ENCODE assay signal across 30 mouse cellular contexts in genomic region chr2:24589426-24589825, GRCm38 (mm10).
"Had no signal": no experiment of that assay in that cellular context is flagged by ENCODE, and none has a peak within 500 bp of the region (broad histone marks: within the 10 kb centered on the region; RNA-seq: fewer than 3 reads in every experiment).

No protein-coding gene starts in this region.

- DNase-seq: left cerebral cortex, postnatal 4 days; liver; liver, embryonic 13.5 days; liver, postnatal 0 days; lung, adult 18-20 months; lung, adult 2 months; lung, embryonic 14.5 days; lung, postnatal 10 days; lung, postnatal 14 days; lung, postnatal 36 days; lung, postnatal 4 days; midbrain, embryonic 14.5 days had no signal

- H3K36me3 ChIP-seq: limb, embryonic 10.5 days; limb, embryonic 12.5 days; limb, embryonic 13.5 days; limb, embryonic 15.5 days; liver, embryonic 12.5 days; liver, embryonic 13.5 days; liver, embryonic 15.5 days; lung, embryonic 15.5 days; midbrain, embryonic 10.5 days; midbrain, embryonic 12.5 days; midbrain, embryonic 13.5 days had no signal

- H3K9ac ChIP-seq: limb, embryonic 12.5 days; limb, embryonic 13.5 days; limb, embryonic 15.5 days; liver, embryonic 12.5 days; liver, embryonic 13.5 days; liver, embryonic 14.5 days; liver, embryonic 15.5 days; liver, postnatal 0 days; lung, embryonic 14.5 days; lung, embryonic 15.5 days; midbrain, embryonic 12.5 days; midbrain, embryonic 13.5 days had no signal

- H3K4me1 ChIP-seq: limb, embryonic 12.5 days; limb, embryonic 13.5 days; liver, embryonic 12.5 days; liver, embryonic 13.5 days; liver, embryonic 15.5 days; lung, embryonic 15.5 days; megakaryocyte, embryonic 14.5 days; midbrain, embryonic 10.5 days; midbrain, embryonic 12.5 days; midbrain, embryonic 13.5 days had no signal

- H3K9me3 ChIP-seq: limb, embryonic 10.5 days; limb, embryonic 15.5 days; liver, embryonic 12.5 days; liver, embryonic 13.5 days; liver, embryonic 15.5 days; lung, embryonic 15.5 days had no signal

- H3K27ac ChIP-seq: left cerebral cortex, adult 2 months; limb, embryonic 10.5 days; limb, embryonic 12.5 days; limb, embryonic 13.5 days; limb, embryonic 15.5 days; liver, embryonic 12.5 days; liver, embryonic 13.5 days; liver, embryonic 14.5 days; liver, embryonic 15.5 days; lung, embryonic 15.5 days; macrophage; midbrain, embryonic 10.5 days; midbrain, embryonic 12.5 days; midbrain, embryonic 13.5 days had no signal

- H3K4me2 ChIP-seq: limb, embryonic 12.5 days; limb, embryonic 13.5 days; limb, embryonic 15.5 days; liver, embryonic 11.5 days; liver, embryonic 12.5 days; liver, embryonic 13.5 days; liver, embryonic 15.5 days; lung, embryonic 14.5 days; lung, embryonic 15.5 days; midbrain, embryonic 12.5 days; midbrain, embryonic 13.5 days had no signal

- H3K27me3 ChIP-seq: limb, embryonic 12.5 days; limb, embryonic 13.5 days; limb, embryonic 15.5 days; liver, embryonic 12.5 days; liver, embryonic 13.5 days; liver, embryonic 15.5 days; lung, embryonic 15.5 days; megakaryocyte, embryonic 14.5 days; midbrain, embryonic 12.5 days; midbrain, embryonic 13.5 days had no signal

- H3K4me3 ChIP-seq: left cerebral cortex, adult 2 months; limb, embryonic 10.5 days; limb, embryonic 12.5 days; limb, embryonic 13.5 days; limb, embryonic 15.5 days; liver, embryonic 12.5 days; liver, embryonic 13.5 days; liver, embryonic 15.5 days; lung, embryonic 15.5 days; megakaryocyte, embryonic 14.5 days; midbrain, embryonic 10.5 days; midbrain, embryonic 12.5 days; midbrain, embryonic 13.5 days; myocyte had no signal

- ATAC-seq: liver, embryonic 12.5 days; liver, postnatal 0 days; lung, postnatal 0 days; midbrain, embryonic 13.5 days; midbrain, embryonic 16.5 days had no signal
